Mouse (Mus musculus) T-cell, adult 2 months (primary cell): ENCODE results near the gene Scimp.
"Not testable (repeated sequence)": the region's sequence is repeated elsewhere in the genome, so short reads cannot be mapped to it uniquely, and the experiment has no call there.

ENCODE experiments used
- DNase-seq: peaks from one replicate; pipeline ENCODE4 v3.0.0; 2022; ENCODE audit warnings: low spot score

Scimp gene

GRCm38 (mm10) chr11:70770804-70771203, 41.6 kb downstream of the Scimp start:
- DNase-seq = no peak

DNA sequence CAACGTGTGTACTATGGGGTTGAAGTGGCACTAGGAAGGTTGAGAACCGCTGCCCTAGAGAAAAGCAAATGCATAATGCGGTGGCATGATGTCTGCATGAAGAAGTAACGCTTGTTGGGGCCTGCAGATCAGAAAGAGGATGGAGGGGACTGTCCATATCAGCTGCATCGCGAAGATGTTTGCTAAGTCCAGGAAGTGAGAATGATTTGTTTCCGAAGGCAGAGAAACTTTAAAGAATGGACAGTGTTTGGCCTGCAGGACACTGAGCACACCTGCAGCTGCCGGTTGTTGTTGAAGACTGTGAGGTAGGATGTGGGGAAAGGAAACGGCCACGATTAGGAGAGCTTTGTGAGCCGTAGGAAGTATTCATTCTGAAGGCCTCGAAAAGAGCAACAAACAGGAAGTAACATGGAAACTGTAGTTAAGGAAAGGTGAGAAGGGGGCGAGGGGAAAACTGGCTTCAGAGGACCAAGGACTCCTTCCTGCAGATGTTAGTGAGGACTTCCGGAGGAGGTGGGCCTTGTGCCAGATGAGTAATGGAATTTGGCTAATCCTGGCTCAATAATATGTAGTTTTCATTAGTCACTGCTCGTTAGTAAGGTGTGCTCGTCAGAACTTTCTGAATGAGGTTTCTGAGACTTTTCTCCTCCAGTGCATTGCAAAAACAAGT, 46.5 kb downstream of the Scimp start:
- peak; percentile 32 for DNase-seq

- peak; percentile 83 for DNase-seq
Measured at GRCm38 (mm10) chr11:70763936-70764808, 48.2 kb downstream of the Scimp start, which contains the start of gene Zfp3. Gene Zfp3 (plus strand): TSS chr11:70764209.

GRCm38 (mm10) chr11:70763582-70763935, 48.8 kb downstream of the Scimp start:
- no peak for DNase-seq

- DNase-seq = peak; percentile 72
Measured at GRCm38 (mm10) chr11:70762641-70763040, 49.7 kb downstream of the Scimp start.

DNA sequence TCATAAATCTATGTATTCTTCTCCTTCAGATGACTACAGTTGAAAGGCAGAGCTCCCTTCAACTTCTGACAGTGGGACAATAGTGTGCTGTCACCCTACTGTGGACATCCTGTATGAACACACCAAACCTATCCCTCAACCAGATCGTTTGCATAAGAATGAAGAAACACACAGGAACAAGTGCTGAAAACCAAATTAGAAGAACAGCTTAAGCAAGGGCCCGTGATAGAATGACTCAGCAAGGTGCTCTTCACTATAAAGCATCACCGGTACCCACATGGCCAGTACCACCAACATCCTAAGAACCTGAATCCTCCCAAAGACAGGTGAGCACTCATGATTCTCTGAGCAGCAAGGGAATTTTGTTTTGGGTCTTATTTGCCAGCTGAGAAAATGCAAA, 51.9 kb downstream of the Scimp start:
- not testable (repeated sequence) for DNase-seq

DNA sequence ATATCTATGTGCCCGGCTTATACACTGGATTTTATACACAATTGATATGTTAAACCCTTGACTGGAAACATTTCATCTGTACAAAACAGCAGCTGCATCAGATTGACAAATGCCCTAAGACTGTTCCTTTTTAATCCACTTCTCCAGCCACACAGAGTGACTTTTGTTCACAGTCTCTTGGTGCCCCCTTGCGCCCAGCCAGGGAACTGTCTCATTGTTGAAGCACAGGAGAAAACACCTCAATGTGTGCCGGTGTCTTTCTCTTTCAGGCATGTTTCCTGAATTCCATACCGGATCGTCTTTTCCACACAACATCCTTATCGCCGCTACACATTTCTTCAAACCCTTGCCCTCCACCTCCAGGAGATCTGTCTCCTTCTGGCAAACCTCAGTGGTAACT, 56.7 kb downstream of the Scimp start:
- peak; percentile 75 for DNase-seq

- no peak for DNase-seq
Measured at GRCm38 (mm10) chr11:70754958-70755357, 57.4 kb downstream of the Scimp start.

- no peak for DNase-seq
Measured at GRCm38 (mm10) chr11:70754476-70754875, 57.9 kb downstream of the Scimp start.

- no peak for DNase-seq
Measured at GRCm38 (mm10) chr11:70753146-70753545, 59.2 kb downstream of the Scimp start.

DNA sequence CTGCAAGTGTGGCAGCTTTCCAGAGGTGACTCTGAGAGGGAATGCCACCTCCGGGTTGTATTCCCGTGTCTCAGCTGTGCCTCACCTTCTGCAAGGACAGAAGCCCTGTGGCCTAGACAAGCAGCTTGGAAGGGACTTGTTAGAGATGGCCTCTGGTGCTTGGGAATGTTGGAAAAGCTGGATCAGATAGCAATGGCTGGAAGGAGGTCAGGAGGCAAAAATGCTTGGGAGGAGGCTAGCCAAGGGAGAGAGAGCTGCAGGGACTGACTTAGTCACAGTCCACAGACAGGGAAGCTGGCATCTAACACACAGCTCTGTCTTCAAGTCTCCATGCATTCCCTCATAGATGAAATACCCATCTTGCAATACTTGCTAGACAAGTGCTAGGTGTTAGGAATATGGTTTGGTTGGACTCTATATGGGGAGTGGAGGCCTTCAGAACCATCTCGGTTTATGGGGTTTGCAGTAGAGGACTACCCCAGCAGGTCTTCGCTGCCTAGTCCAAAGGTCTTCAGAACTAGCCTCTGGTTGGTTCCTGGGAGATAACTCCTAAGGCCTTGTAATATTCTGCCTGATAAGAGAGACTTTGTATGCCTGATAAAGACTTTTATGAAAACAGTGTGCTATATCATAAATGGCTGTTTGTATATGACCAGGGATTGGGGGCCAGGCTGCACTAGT, 59.9 kb downstream of the Scimp start:
- DNase-seq = no peak

- DNase-seq = no peak
Measured at GRCm38 (mm10) chr11:70747876-70748545, 64.4 kb downstream of the Scimp start.

- DNase-seq = no peak
Measured at GRCm38 (mm10) chr11:70745636-70746035, 66.8 kb downstream of the Scimp start.

DNA sequence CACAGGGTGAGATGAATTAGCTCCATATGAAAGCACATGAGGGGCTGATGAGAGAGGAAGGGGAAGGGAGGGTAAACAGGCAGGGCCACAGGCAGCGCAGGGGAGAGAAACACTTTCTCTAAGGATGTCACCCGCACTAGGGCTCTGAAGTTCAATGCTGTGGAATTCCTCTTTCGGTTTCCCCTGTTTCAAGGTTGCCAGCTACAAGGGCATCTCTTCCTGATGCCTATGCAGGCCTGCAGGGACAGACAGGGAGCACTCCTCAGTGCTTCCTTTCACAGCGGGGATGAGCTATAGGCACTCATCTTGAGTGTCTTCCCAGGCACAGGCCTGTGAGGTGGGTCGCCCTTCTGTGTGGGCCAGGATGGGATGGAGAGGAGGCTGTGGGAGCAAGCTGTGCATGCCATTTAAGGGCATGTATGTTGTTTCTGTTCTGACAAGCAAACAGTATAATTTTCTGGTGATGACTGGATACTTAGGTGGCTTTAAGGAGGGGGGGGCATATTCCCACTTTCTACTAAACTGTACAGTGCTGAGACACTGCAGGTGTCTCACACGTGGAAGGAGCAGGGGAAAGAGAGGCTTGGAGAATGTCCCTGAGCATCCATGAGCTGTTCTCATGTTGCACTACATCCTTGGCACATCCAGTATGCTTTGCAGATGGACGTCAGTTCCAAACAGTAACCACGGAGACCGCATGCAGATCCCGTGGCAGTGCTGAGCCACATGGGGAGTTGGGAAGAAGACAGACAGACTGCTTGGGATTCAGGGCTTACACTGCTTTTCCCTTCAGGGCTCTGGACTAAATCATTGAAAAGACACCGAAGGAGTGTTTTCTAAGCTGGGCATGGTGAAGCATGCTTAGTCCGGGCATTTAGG, 69.6 kb downstream of the Scimp start:
- DNase-seq = no peak

- no peak for DNase-seq
Measured at GRCm38 (mm10) chr11:70742117-70742516, 70.3 kb downstream of the Scimp start.

DNA sequence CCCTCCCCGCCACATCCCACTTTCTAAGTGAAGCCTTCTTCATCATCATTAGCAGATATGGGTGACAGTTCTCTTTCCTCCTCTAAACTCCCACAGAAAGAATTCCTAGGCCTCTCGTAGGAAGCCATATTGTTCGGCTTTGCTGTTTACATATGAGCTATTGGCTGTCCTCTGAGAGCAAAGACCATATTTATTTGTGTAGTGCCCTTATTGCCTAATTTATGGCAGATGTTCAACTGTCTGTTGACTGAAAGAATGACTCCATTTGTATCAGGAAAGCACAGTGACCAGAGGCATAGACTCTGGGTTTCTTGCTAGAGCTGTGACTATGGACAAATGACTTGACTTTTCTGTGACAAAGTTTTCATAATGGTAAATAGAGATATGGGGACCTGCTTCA, 70.8 kb downstream of the Scimp start:
- DNase-seq = no peak
